Mouse (Mus musculus): ENCODE results near the gene Sptbn4.

Sptbn4 gene

DNA sequence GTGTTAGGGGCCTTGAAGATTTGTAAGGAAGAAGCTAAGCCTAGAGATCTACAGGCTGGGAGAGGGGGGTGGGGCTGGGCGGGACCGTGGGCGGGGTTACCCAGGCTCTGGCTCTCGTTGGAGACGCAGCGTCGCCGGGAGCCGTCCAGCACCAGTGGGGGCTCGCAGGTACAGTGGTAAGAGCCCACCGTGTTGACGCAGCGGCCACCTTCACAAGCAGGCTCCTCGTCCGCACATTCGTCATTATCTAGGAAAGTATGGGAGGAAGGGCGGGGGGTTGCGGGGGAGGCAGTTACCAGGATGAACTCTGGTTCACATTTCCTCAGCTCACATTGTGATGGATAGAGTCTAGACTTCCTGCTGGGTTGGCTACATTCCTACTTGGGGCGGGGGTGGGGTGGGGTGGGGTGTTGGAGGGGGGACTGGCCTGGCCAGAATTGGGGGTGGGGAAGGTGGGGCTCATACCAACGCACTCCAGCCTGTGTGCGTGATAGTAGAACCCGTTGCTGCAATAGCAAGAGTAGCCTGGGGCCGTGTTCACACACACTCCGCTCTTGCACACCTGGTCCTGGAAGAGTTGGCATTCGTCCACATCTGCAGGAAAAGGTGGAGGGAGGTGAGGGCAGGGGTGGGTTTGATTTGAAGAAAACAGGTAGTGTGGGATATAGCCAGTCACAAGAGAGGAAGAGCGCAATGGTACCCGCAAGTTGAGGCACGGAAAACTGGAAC, 138.5 kb downstream of the Sptbn4 start:
- ChIA-PET POLR2A (interaction anchor here in 3 of 4 experiments (0.5 to 19.1 kb wide), 63 partner anchors 7 to 1621 kb away, joined by 3 to 590 read pairs (median 4); partner anchors contain the start of genes Coq8b (in 2 of the 3), Rab4b (in 2 of the 3), Sertad1 (in 2 of the 3) and Akt2 (in 1 of the 3)), CTCF (interaction anchor here (0.5 to 8.1 kb wide), 36 partner anchors 8 to 1371 kb away, joined by 3 to 100 read pairs (median 4); partner anchors contain the start of genes BC024978 (in 1 of the 4), Coq8b (in 1 of the 4), Map3k10 (in 1 of the 4) and Numbl (in 1 of the 4))

DNA sequence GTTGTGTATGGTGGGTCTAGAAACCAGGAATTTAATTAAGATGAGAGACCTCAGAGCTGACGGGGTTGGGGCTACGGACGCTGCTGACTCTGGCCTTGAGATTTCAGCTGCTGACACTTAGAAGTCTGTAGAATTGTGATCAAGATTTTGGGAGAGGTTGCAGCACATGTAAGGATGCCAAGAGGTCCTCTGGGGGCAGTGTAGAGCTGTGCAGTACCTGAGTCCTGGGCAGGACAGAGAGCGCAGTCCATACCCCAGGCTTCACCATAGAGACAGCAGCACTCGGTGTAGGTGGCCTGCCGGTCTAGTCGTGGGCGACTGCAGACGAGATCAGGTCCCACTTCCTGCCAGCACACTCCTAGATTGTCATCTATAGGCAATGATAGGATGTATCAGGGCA, 139.9 kb downstream of the Sptbn4 start:
- ChIA-PET POLR2A (interaction anchor here (0.5 to 19.1 kb wide), 35 partner anchors 8 to 343 kb away, joined by 3 to 590 read pairs (median 4); partner anchors contain the start of genes Shkbp1 (in 1 of the 4) and Sptbn4 (in 1 of the 4)), CTCF (interaction anchor here (0.6 to 8.1 kb wide), 39 partner anchors 9 to 367 kb away, joined by 3 to 100 read pairs (median 4); partner anchors contain the start of genes Numbl (in 1 of the 4), Rab4b (in 1 of the 4) and Shkbp1 (in 1 of the 4))
